Mouse (Mus musculus) large intestine, adult 2 months (tissue): Measurements from ENCODE around the gene Gmds. TPM values are rescaled to one million over a fixed set of nuclear protein-coding genes. Genes with fewer than 3 reads are reported as not detected.

Experiments used
- DNase-seq: peaks from one replicate; pipeline ENCODE4 v3.0.0-alpha.2; 2012; ENCODE audit warnings: low read depth, low spot score
- WGBS: fragments of 180-500 bp; shearing (Covaris S2); methylation state at CpG from one replicate; pipeline ENCODE4 v1.1.7; 2018; 5-methylcytosine and 5-hydroxymethylcytosine counted together
- polyA plus RNA-seq: library from polyadenylated mRNA; depleted of rRNA; stranded (reverse); fragments of >200 nt; gene quantifications from 2 replicates; pipeline ENCODE4 v1.2.3, GENCODE M21; 2012

Gmds gene
- polyA plus RNA-seq, 1 experiment: 270 TPM

GRCm38 (mm10) chr13:31806890-31807735, 531.4 kb downstream of the Gmds start:
- DNase-seq: no peak
- under 1% methylated on average over 101 of the region's 101 CpGs for WGBS

GRCm38 (mm10) chr13:31806428-31806832, 532.1 kb downstream of the Gmds start, which contains the start of gene Foxc1:
Gene Foxc1 (plus strand): TSS chr13:31806633.
- DNase-seq: peak; percentile 31
- WGBS: under 1% methylated on average over 40 of the region's 40 CpGs

- 9% methylated on average over 34 of the region's 34 CpGs for WGBS
- no peak for DNase-seq
Measured at GRCm38 (mm10) chr13:31805831-31806427, 532.6 kb downstream of the Gmds start.

GRCm38 (mm10) chr13:31804571-31804970, 534.0 kb downstream of the Gmds start:
- DNase-seq: no peak
- WGBS: 15% methylated on average over 7 of the region's 7 CpGs

GRCm38 (mm10) chr13:31803166-31804093, 535.1 kb downstream of the Gmds start:
- no peak for DNase-seq
- WGBS: 10% methylated on average over 31 of the region's 31 CpGs

GRCm38 (mm10) chr13:31802447-31802846, 536.1 kb downstream of the Gmds start:
- 16% methylated on average over 5 of the region's 5 CpGs for WGBS
- DNase-seq: no peak

GRCm38 (mm10) chr13:31801703-31802305, 536.7 kb downstream of the Gmds start:
- 7% methylated on average over 25 of the region's 25 CpGs for WGBS
- no peak for DNase-seq

- 2% methylated on average over 43 of the region's 43 CpGs for WGBS
- no peak for DNase-seq
Measured at GRCm38 (mm10) chr13:31800581-31801576, 537.7 kb downstream of the Gmds start.

- 36% methylated on average over 9 of the region's 9 CpGs for WGBS
- no peak for DNase-seq
Measured at GRCm38 (mm10) chr13:31798075-31798474, 540.5 kb downstream of the Gmds start.

- WGBS: 61% methylated on average over 10 of the region's 10 CpGs
- DNase-seq: no peak
Measured at GRCm38 (mm10) chr13:31797346-31797745, 541.2 kb downstream of the Gmds start.

- WGBS: 40% methylated on average over 5 of the region's 5 CpGs
- DNase-seq: no peak
Measured at GRCm38 (mm10) chr13:31793163-31793562, 545.4 kb downstream of the Gmds start.

GRCm38 (mm10) chr13:31792480-31793132, 545.9 kb downstream of the Gmds start:
- 9% methylated on average over 17 of the region's 17 CpGs for WGBS
- no peak for DNase-seq

GRCm38 (mm10) chr13:31784757-31785156, 553.8 kb downstream of the Gmds start:
- DNase-seq: no peak

GRCm38 (mm10) chr13:31782063-31782462, 556.5 kb downstream of the Gmds start:
- WGBS: 90% methylated on average over 2 of the region's 2 CpGs
- DNase-seq: no peak

More at GRCm38 (mm10) chr13:31784757-31785156, 553.8 kb downstream of the Gmds start:
- WGBS: 82% methylated on average over 7 of the region's 7 CpGs

- 87% methylated on average over 3 of the region's 3 CpGs for WGBS
- DNase-seq: no peak
Measured at GRCm38 (mm10) chr13:31780299-31780698, 558.2 kb downstream of the Gmds start.

GRCm38 (mm10) chr13:31779281-31779981, 559.1 kb downstream of the Gmds start:
- 20% methylated on average over 17 of the region's 17 CpGs for WGBS
- DNase-seq: no peak

- WGBS: 46% methylated on average over 5 of the region's 5 CpGs
- DNase-seq: no peak
Measured at GRCm38 (mm10) chr13:31775762-31776161, 562.8 kb downstream of the Gmds start.
